Mouse (Mus musculus): ENCODE measurements at regions not wholly inside any gene's neighbourhood (a gene's known extent, or its start where the extent isn't known, plus 50 kb on each side); places are given as distances from the start of the nearest gene placed in this dataset.

DNA sequence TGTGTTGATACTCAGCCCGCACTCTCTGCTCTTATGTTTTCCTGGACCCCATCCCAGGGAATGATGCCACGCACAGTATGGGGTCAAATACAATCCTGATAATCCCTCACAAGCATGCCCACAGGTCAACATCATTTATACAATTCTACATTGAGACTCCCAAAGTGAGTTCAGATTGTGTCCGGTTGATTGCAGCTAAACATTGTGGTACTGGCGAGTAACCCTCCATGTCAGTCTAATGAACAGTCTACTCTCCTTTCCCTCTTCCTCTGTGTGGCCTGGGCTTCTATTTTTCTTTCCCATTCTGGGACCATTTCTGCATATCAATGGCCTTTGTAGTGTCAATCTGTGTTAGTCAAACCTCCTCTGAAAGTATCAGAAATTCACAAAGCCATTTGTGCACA lies 112.6 kb upstream of the Gria1 start:
- TF ChIP-seq CTCF (IDR thresholded peaks at IDR 0.05; ENCODE audit: extremely low read depth, insufficient read depth, low read length) = no peak
- TF ChIP-seq POLR2A (IDR thresholded peaks at IDR 0.05; ENCODE audit: extremely low read depth, insufficient read depth, low read length) = no peak

Measured in cortical plate, adult 2 months (tissue).